Mouse (Mus musculus): Measurements from ENCODE around the gene Gigyf2. TPM values are rescaled to one million over a fixed set of nuclear protein-coding genes. Genes with fewer than 3 reads are reported as not detected.

Gigyf2 gene
- polyA plus RNA-seq, 1 experiment from 2014 or later, result 55.8 TPM

DNA sequence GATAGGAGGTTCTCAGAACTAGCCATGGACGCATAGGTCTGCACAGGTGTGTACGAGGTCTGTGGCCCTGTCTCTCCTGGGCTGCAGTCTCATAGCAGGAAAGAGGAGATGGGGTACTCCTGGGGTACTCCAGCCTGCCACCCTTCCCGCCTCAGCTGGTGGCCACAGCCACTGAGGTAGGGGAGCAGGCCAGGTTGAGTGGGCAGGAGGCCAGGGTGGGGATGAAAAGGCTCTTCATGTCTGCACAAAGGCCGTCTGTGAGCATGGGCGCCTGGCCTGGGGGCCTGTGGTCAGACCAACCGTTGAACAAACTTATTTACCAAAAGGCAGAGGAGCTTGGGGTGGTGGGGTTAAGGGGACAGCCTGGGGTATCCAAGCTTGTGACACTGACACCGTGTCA is 145.1 kb downstream of the Gigyf2 start:
- Histone ChIP-seq H3K36me3 (ENCODE audit: control insufficient read depth, insufficient read depth, low read length) (no peaks in the 10 kb centered on the region), H3K9ac (ENCODE audit: low read length) (no peak overlapping the region), H3K4me3 (ENCODE audit: low read depth, low read length) (no peak overlapping the region), H3K4me2 (ENCODE audit: low read depth, low read length, severe bottlenecking) (no peak overlapping the region), H3K9me3 (ENCODE audit: control insufficient read depth, low read length) (no peaks in the 10 kb centered on the region), H3K27me3 (ENCODE audit: control insufficient read depth, insufficient read depth, low read length) (peaks cover 12% of the 10 kb centered on the region), H3K4me1 (replicated peaks; ENCODE audit: control insufficient read depth, insufficient read depth, low read length) (peaks cover 4% of the 10 kb centered on the region; the same call in 1 of the 2 replicates), H3K27ac (ENCODE audit: low read depth, low read length) (no peak overlapping the region)
- no peak for ATAC-seq (replicated peaks; ENCODE audit: low FRiP score)
- WGBS, result 72% methylated on average over 7 of the region's 7 CpGs
- DNase-seq (ENCODE audit: low spot score), result no peak

DNA sequence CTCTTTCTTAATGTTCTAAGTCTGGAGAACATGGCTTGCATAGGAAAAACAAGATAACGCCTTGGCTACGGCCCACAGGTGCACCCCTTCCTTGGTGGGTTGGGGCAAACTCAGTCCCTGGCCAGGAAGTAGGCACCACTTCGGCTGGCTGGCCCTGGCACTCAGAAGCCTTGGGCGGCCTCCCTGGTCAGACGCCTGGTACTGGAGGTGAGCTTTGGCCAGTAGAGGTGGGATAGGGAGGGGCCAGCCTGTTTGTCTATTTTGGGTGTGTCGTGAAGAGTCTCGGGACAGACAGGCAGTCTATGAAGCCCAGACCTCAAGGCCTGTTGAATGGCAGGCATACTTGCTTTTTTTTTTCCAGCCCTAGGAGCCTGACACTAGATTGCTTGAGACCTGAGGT is 145.8 kb downstream of the Gigyf2 start:
- Histone ChIP-seq H3K4me1 (replicated peaks; ENCODE audit: control insufficient read depth, insufficient read depth, low read length) (peaks cover 4% of the 10 kb centered on the region; the same call in 1 of the 2 replicates), H3K27me3 (ENCODE audit: control insufficient read depth, insufficient read depth, low read length) (peaks cover 12% of the 10 kb centered on the region), H3K4me2 (ENCODE audit: low read depth, low read length, severe bottlenecking) (no peak overlapping the region), H3K27ac (ENCODE audit: low read depth, low read length) (no peak overlapping the region), H3K9ac (ENCODE audit: low read length) (no peak overlapping the region), H3K9me3 (ENCODE audit: control insufficient read depth, low read length) (no peaks in the 10 kb centered on the region), H3K4me3 (ENCODE audit: low read depth, low read length) (no peak overlapping the region), H3K36me3 (ENCODE audit: control insufficient read depth, insufficient read depth, low read length) (no peaks in the 10 kb centered on the region)
- DNase-seq (ENCODE audit: low spot score) (no peak), ATAC-seq (replicated peaks; ENCODE audit: low FRiP score) (no peak)
- 88% methylated on average over 7 of the region's 7 CpGs for WGBS

DNA sequence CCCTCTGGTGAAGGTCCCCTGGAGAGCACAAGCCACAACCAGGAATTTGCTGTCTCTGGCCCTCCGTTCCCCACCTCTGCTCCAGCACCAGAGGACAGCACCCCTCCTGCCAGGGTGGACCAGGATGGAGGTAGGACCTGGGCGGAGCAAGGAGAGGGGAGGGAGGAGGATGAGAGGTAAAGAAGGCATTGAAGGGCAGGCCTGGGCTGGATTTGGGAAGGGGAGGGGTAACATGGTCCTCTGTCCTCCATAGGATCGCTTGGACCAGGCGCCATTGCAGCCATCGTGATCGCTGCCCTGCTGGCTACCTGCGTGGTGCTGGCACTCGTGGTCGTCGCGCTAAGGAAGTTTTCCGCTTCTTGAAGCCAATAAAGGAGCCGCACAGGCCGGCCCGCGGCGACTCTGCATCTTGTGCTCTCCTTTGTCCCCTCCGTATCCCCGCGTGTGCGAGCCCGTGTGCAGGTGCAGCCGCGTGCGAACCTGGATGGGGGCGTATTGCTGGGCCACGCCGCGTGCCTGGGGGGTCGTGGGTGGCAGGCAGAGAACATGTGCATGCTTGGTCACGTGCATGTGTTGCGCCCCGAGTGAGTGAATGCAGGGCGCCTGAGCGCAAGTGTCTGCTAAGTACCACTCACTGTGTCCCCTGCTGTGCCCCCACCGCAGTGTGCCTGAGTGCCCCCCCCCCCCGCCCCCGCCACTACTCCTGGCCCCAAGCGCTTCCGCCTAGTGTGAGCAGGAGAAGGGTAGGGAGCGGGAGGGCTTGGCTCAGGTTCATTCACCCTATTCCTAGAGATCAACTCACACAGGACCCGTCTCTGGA is 148.5 kb downstream of the Gigyf2 start:
- Histone ChIP-seq H3K4me3 (ENCODE audit: low read depth, low read length) (peak overlapping the region; percentile 33), H3K4me1 (replicated peaks; ENCODE audit: control insufficient read depth, insufficient read depth, low read length) (peaks cover 4% of the 10 kb centered on the region; the same call in 1 of the 2 replicates), H3K9ac (ENCODE audit: low read length) (peak overlapping the region; percentile 55), H3K4me2 (ENCODE audit: low read depth, low read length, severe bottlenecking) (peak overlapping the region; percentile 74), H3K36me3 (ENCODE audit: control insufficient read depth, insufficient read depth, low read length) (no peaks in the 10 kb centered on the region), H3K27me3 (ENCODE audit: control insufficient read depth, insufficient read depth, low read length) (peaks cover 12% of the 10 kb centered on the region), H3K9me3 (ENCODE audit: control insufficient read depth, low read length) (no peaks in the 10 kb centered on the region), H3K27ac (ENCODE audit: low read depth, low read length) (no peak overlapping the region)
- ATAC-seq (replicated peaks; ENCODE audit: low FRiP score) (peak; percentile 44), DNase-seq (ENCODE audit: low spot score) (no peak)
- 2% methylated on average over 40 of the region's 42 CpGs for WGBS

DNA sequence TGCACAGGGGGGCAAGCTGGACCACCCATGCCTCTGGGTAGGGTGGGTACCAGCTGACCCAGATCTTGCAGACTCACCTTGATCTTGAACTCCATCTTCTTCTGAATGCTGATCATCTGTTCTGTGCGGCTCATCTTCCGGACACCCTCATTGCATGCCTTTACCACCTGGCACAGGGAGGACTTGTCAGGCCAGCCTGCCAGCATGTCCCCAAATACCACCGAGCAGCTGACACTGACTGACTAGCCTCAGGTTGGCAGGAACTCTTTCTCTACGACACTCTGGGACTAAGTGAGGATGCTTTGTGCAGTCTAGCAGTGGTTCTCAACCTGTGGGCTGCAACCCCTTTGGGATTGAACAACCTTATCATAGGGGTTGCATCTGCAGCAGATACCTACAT is 155.7 kb downstream of the Gigyf2 start:
- Histone ChIP-seq H3K4me3 (ENCODE audit: low read depth, low read length) (no peak overlapping the region), H3K9me3 (ENCODE audit: control insufficient read depth, low read length) (no peaks in the 10 kb centered on the region), H3K9ac (ENCODE audit: low read length) (no peak overlapping the region), H3K27ac (ENCODE audit: low read depth, low read length) (no peak overlapping the region), H3K4me2 (ENCODE audit: low read depth, low read length, severe bottlenecking) (no peak overlapping the region), H3K36me3 (ENCODE audit: control insufficient read depth, insufficient read depth, low read length) (no peaks in the 10 kb centered on the region), H3K4me1 (replicated peaks; ENCODE audit: control insufficient read depth, insufficient read depth, low read length) (no peaks in the 10 kb centered on the region), H3K27me3 (ENCODE audit: control insufficient read depth, insufficient read depth, low read length) (no peaks in the 10 kb centered on the region)
- ATAC-seq (replicated peaks; ENCODE audit: low FRiP score) (no peak), DNase-seq (ENCODE audit: low spot score) (no peak)
- WGBS, result 86% methylated on average over 4 of the region's 4 CpGs

DNA sequence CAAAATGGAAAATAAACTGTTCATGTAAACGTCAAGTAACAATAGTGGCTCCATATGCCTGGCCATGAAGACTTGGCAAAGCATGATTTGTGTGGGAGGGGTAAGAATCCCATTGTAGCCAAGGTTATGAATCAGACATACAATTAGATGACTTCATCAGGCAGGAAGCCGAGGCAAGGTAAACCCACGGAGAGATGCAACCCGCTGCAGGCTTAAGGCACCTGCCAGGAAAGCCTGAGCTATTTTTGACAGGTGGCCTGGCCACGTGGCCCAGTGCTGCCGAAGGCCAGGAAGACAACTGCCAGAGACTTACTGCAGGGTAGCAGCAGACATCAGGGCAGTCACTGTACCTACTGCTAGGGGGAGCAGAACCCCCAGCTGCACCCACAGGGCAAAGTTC is 159.6 kb downstream of the Gigyf2 start:
- Histone ChIP-seq H3K9me3 (ENCODE audit: control insufficient read depth, low read length) (no peaks in the 10 kb centered on the region), H3K4me2 (ENCODE audit: low read depth, low read length, severe bottlenecking) (no peak overlapping the region), H3K27ac (ENCODE audit: low read depth, low read length) (no peak overlapping the region), H3K36me3 (ENCODE audit: control insufficient read depth, insufficient read depth, low read length) (no peaks in the 10 kb centered on the region), H3K4me1 (replicated peaks; ENCODE audit: control insufficient read depth, insufficient read depth, low read length) (no peaks in the 10 kb centered on the region), H3K9ac (ENCODE audit: low read length) (no peak overlapping the region), H3K4me3 (ENCODE audit: low read depth, low read length) (no peak overlapping the region), H3K27me3 (ENCODE audit: control insufficient read depth, insufficient read depth, low read length) (no peaks in the 10 kb centered on the region)
- WGBS, result 85% methylated on average over 6 of the region's 6 CpGs
- ATAC-seq (replicated peaks; ENCODE audit: low FRiP score) (no peak), DNase-seq (ENCODE audit: low spot score) (no peak)

DNA sequence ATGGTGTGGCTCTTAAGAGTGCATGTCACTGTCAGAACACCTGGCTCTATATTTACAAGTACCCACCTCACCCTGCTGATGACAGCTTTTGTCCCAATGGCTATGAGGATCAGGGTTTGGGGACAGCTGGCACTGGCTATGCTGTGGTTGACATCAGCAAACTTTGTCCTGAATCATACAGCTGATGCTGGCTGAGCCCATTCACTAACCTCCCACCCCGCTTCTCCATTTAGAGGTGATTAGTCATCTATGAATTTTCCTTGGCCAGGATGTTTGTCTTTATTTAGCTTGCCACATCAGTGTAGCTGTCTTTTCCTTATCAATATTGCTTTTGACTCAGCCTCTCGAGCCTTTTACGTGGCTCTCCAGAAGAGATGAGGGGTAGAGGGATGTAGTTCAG is 165.5 kb downstream of the Gigyf2 start:
- Histone ChIP-seq H3K4me2 (ENCODE audit: low read depth, low read length, severe bottlenecking) (no peak overlapping the region), H3K9me3 (ENCODE audit: control insufficient read depth, low read length) (no peaks in the 10 kb centered on the region), H3K27me3 (ENCODE audit: control insufficient read depth, insufficient read depth, low read length) (no peaks in the 10 kb centered on the region), H3K9ac (ENCODE audit: low read length) (no peak overlapping the region), H3K27ac (ENCODE audit: low read depth, low read length) (no peak overlapping the region), H3K36me3 (ENCODE audit: control insufficient read depth, insufficient read depth, low read length) (no peaks in the 10 kb centered on the region), H3K4me1 (replicated peaks; ENCODE audit: control insufficient read depth, insufficient read depth, low read length) (no peaks in the 10 kb centered on the region), H3K4me3 (ENCODE audit: low read depth, low read length) (no peak overlapping the region)
- 91% methylated on average over 3 of the region's 3 CpGs for WGBS
- DNase-seq (ENCODE audit: low spot score), result no peak
- ATAC-seq (replicated peaks; ENCODE audit: low FRiP score), result no peak

DNA sequence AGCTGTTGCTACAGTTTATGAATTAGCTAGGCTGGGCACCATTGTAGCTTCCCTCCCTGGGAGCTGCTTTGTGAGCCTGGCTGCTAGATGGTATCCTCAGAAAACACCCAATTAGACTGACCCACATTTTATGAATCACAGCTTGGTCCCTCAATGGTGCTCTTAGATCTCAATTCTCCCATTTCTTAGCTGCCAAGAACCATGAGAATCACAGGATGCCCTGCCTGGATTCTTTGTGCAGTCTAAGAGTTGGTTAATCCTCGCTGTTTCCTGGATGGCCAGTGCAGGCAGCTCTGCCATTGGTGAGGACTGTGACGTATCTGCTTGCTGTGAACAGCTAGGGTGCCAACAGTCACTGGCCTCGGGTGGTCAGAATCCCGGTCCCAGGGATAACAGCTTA is 166.7 kb downstream of the Gigyf2 start:
- Histone ChIP-seq H3K4me2 (ENCODE audit: low read depth, low read length, severe bottlenecking) (no peak overlapping the region), H3K4me3 (ENCODE audit: low read depth, low read length) (no peak overlapping the region), H3K9ac (ENCODE audit: low read length) (no peak overlapping the region), H3K27ac (ENCODE audit: low read depth, low read length) (no peak overlapping the region), H3K9me3 (ENCODE audit: control insufficient read depth, low read length) (no peaks in the 10 kb centered on the region), H3K36me3 (ENCODE audit: control insufficient read depth, insufficient read depth, low read length) (no peaks in the 10 kb centered on the region), H3K4me1 (replicated peaks; ENCODE audit: control insufficient read depth, insufficient read depth, low read length) (no peaks in the 10 kb centered on the region), H3K27me3 (ENCODE audit: control insufficient read depth, insufficient read depth, low read length) (no peaks in the 10 kb centered on the region)
- WGBS, result 76% methylated on average over 4 of the region's 4 CpGs
- ATAC-seq (replicated peaks; ENCODE audit: low FRiP score) (no peak), DNase-seq (ENCODE audit: low spot score) (no peak)

Measured in forebrain, embryonic 11.5 days (tissue).